Mouse (Mus musculus): ENCODE results near the gene Rbm25. TPM values are rescaled to one million over a fixed set of nuclear protein-coding genes. Genes with fewer than 3 reads are reported as not detected.

Rbm25 gene
- polyA plus RNA-seq, 1 experiment from 2014 or later = 204 TPM

DNA sequence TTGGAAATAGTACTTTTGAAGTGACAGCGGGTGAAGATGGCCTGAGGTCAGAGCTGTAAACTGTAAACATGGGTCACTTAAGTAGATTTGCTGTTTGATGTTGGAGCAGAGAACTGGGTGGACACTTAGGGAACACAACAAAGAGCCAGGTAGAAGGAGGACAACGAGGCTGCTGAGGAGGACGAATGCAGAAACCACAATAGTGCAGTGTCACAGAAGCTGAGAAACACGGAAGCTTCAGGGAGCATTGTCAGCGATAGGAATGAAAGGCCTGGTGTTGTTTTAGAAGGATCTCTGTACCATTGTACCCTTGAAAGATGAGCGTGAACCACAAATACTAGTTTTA lies 58.0 kb downstream of the Rbm25 start:
- peak overlapping the region; percentile 98 for H3K27ac ChIP-seq (ENCODE audit: low read length)
- no peak for ATAC-seq
- peaks cover 36% of the 10 kb centered on the region for H3K4me1 ChIP-seq (ENCODE audit: control insufficient read depth, insufficient read depth, low read length)
- H3K27me3 ChIP-seq (replicated peaks; ENCODE audit: control insufficient read depth, insufficient read depth, low read length) = no peaks in the 10 kb centered on the region
- peak overlapping the region; percentile 89 for H3K4me3 ChIP-seq (ENCODE audit: low read length)
- no peaks in the 10 kb centered on the region for H3K36me3 ChIP-seq (ENCODE audit: control insufficient read depth, insufficient read depth, low read length)
- WGBS = 19% methylated on average over 6 of the region's 6 CpGs
- H3K9ac ChIP-seq (ENCODE audit: low read depth, low read length) = peak overlapping the region; percentile 93
- H3K4me2 ChIP-seq (ENCODE audit: low read depth, low read length) = peak overlapping the region; percentile 62
- H3K9me3 ChIP-seq (ENCODE audit: control insufficient read depth, low read length) = no peaks in the 10 kb centered on the region

DNA sequence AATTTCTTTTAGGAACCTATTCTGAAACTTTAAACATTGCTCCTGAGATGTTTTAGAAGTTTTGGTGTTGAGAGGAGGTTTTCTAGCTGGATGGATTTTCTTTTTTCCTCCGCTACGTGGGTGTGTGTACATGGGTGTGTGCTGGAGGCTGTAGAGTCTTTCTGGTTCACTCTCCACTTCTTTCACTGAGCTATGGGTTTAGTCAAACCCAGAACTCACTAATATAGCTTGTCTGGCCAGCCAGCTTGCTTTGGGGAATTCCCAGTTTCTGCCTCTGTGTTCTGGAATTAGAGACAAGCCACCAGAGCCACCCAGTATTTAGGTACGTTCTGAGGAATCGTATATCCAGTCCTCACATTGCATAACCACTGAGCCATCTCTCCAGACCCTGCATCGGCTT lies 63.0 kb downstream of the Rbm25 start:
- Histone ChIP-seq H3K27me3 (replicated peaks; ENCODE audit: control insufficient read depth, insufficient read depth, low read length) (no peaks in the 10 kb centered on the region), H3K9me3 (ENCODE audit: control insufficient read depth, low read length) (no peaks in the 10 kb centered on the region), H3K36me3 (ENCODE audit: control insufficient read depth, insufficient read depth, low read length) (no peaks in the 10 kb centered on the region), H3K4me3 (ENCODE audit: low read length) (no peak overlapping the region), H3K4me2 (ENCODE audit: low read depth, low read length) (no peak overlapping the region), H3K27ac (ENCODE audit: low read length) (no peak overlapping the region), H3K4me1 (ENCODE audit: control insufficient read depth, insufficient read depth, low read length) (peaks cover 51% of the 10 kb centered on the region), H3K9ac (ENCODE audit: low read depth, low read length) (no peak overlapping the region)
- 83% methylated on average over 5 of the region's 5 CpGs for WGBS
- no peak for ATAC-seq

DNA sequence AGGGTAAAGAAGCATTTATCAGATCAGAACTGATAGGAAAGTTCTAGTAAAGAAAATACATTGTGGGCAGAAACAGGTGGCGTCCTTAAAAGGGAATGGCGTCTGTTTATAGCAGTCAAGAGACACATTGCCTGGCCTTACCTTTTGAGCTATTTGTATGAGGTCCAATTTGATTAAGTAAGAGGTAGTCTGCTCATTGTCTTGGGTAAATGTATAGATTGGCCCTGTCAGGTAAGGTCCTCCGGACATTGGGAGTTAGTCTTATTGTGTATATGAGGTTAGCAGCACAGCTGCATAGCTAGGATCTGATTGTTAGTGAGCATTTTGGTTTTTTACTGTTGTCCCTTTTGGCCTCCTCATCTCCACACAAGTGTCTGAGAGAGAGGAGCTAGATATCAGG lies 63.6 kb downstream of the Rbm25 start:
- WGBS = 73% methylated on average over 3 of the region's 3 CpGs
- no peak overlapping the region; the same call in 1 of the 2 replicates for H3K27ac ChIP-seq (ENCODE audit: low read length)
- no peak for ATAC-seq

DNA sequence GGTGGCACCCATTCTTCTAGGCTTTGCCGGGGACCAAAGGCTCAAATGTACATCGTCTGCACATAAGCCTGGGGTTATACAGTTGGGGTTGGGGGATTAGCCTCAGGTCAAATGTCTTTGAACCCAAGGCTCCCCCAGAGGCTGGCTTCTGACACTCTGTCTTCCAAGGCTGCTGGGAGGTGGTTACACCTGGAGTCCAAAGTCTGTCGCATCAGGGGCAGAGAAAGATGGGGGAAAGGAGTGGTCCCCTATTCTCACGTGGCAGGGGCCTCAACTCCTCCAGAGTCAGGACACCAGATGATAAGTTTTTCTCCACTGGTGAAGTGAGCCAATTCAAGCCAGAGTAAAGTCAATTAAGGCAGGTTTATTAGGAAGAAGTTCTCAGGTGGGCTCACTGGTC lies 67.6 kb downstream of the Rbm25 start:
- Histone ChIP-seq H3K9me3 (ENCODE audit: control insufficient read depth, low read length) (no peaks in the 10 kb centered on the region), H3K27ac (ENCODE audit: low read length) (no peak overlapping the region; the same call in 1 of the 2 replicates), H3K4me3 (ENCODE audit: low read length) (no peak overlapping the region), H3K36me3 (ENCODE audit: control insufficient read depth, insufficient read depth, low read length) (no peaks in the 10 kb centered on the region), H3K4me2 (ENCODE audit: low read depth, low read length) (no peak overlapping the region), H3K27me3 (replicated peaks; ENCODE audit: control insufficient read depth, insufficient read depth, low read length) (no peaks in the 10 kb centered on the region), H3K9ac (ENCODE audit: low read depth, low read length) (no peak overlapping the region), H3K4me1 (ENCODE audit: control insufficient read depth, insufficient read depth, low read length) (peaks cover 25% of the 10 kb centered on the region)
- 71% methylated on average over 4 of the region's 4 CpGs for WGBS
- ATAC-seq = peak; percentile 62; the same call in 1 of the 2 replicates

More for the DNA sequence above, 63.6 kb downstream of the Rbm25 start:
- H3K4me2 ChIP-seq (ENCODE audit: low read depth, low read length) = no peak overlapping the region
- no peaks in the 10 kb centered on the region for H3K27me3 ChIP-seq (replicated peaks; ENCODE audit: control insufficient read depth, insufficient read depth, low read length)
- no peaks in the 10 kb centered on the region for H3K36me3 ChIP-seq (ENCODE audit: control insufficient read depth, insufficient read depth, low read length)
- H3K4me3 ChIP-seq (ENCODE audit: low read length) = no peak overlapping the region
- H3K9me3 ChIP-seq (ENCODE audit: control insufficient read depth, low read length) = no peaks in the 10 kb centered on the region
- peaks cover 52% of the 10 kb centered on the region for H3K4me1 ChIP-seq (ENCODE audit: control insufficient read depth, insufficient read depth, low read length)
- H3K9ac ChIP-seq (ENCODE audit: low read depth, low read length) = no peak overlapping the region

DNA sequence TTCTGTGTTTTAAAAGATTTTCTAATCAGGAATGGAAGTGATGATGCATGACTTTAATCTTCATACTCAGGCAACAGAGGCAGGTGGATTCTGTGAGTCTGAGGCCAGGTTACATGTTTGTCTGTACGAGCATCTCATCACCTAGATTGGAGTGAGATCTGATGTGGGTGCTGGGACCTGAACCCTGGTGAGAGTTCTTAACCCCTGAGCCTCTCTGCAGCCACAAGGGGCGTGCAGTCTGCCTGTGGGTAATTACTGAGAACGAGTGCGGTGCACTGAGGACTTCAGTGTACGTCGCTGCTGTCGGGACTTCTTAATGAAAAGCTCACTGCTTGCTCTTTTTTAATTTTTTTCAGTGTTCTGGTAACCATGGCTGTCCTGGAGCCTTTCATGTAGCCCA lies 70.6 kb downstream of the Rbm25 start:
- Histone ChIP-seq H3K4me2 (ENCODE audit: low read depth, low read length) (no peak overlapping the region), H3K9ac (ENCODE audit: low read depth, low read length) (no peak overlapping the region), H3K27ac (ENCODE audit: low read length) (no peak overlapping the region), H3K9me3 (ENCODE audit: control insufficient read depth, low read length) (no peaks in the 10 kb centered on the region), H3K27me3 (replicated peaks; ENCODE audit: control insufficient read depth, insufficient read depth, low read length) (no peaks in the 10 kb centered on the region), H3K4me1 (ENCODE audit: control insufficient read depth, insufficient read depth, low read length) (peaks cover 13% of the 10 kb centered on the region), H3K36me3 (ENCODE audit: control insufficient read depth, insufficient read depth, low read length) (no peaks in the 10 kb centered on the region), H3K4me3 (ENCODE audit: low read length) (no peak overlapping the region)
- WGBS = 93% methylated on average over 7 of the region's 7 CpGs
- no peak for ATAC-seq

DNA sequence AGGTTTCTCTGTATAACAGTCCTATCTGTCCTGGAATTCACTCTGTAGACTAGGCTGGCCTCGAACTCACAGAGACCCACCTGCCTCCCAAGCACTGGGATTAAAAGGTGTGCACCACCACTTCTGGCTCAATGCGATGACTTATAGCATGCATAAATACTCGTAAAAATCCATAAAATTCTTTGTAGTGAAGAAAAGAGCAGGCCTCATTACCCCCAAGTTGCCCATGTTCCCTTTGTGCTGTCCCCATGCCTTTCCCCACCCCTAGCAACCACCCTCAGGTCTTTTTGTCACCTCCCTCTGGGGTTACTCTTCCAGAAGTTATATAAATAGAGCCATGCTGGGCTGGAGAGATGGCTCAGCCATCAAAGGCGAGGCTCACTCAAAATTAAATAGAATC lies 71.8 kb downstream of the Rbm25 start:
- H3K36me3 ChIP-seq (ENCODE audit: control insufficient read depth, insufficient read depth, low read length) = no peaks in the 10 kb centered on the region
- peaks cover 19% of the 10 kb centered on the region for H3K4me1 ChIP-seq (ENCODE audit: control insufficient read depth, insufficient read depth, low read length)
- no peak overlapping the region for H3K9ac ChIP-seq (ENCODE audit: low read depth, low read length)
- H3K27me3 ChIP-seq (replicated peaks; ENCODE audit: control insufficient read depth, insufficient read depth, low read length) = no peaks in the 10 kb centered on the region
- 81% methylated on average over 4 of the region's 4 CpGs for WGBS
- no peak overlapping the region for H3K4me2 ChIP-seq (ENCODE audit: low read depth, low read length)
- no peaks in the 10 kb centered on the region for H3K9me3 ChIP-seq (ENCODE audit: control insufficient read depth, low read length)
- ATAC-seq = no peak
- no peak overlapping the region for H3K4me3 ChIP-seq (ENCODE audit: low read length)
- H3K27ac ChIP-seq (ENCODE audit: low read length) = no peak overlapping the region

DNA sequence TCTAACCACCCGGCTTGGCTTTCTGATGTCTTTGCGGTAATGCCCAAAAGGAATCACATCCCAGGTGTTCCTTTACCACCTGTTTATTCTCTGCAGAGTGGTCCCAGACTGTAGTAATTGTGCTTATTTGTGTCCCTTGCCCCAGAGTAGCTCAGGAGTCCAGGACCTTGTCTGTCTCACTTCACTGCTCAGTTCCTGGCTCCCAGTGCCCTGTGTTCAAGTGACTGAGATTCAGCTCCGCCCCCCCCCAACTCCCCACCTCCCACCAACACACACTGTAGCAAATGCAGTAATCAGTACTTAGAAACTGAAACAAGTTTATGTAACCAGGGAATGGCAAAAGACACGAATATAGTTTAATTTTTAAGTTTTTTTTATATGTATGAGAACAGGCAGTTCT lies 75.9 kb downstream of the Rbm25 start:
- no peak for ATAC-seq
- 76% methylated on average over 4 of the region's 4 CpGs for WGBS
- H3K27me3 ChIP-seq (replicated peaks; ENCODE audit: control insufficient read depth, insufficient read depth, low read length) = no peaks in the 10 kb centered on the region
- H3K27ac ChIP-seq (ENCODE audit: low read length) = peak overlapping the region; percentile 95
- H3K9me3 ChIP-seq (ENCODE audit: control insufficient read depth, low read length) = no peaks in the 10 kb centered on the region
- peaks cover 6% of the 10 kb centered on the region for H3K4me1 ChIP-seq (ENCODE audit: control insufficient read depth, insufficient read depth, low read length)
- H3K36me3 ChIP-seq (ENCODE audit: control insufficient read depth, insufficient read depth, low read length) = no peaks in the 10 kb centered on the region; the same call in 1 of the 2 replicates
- no peak overlapping the region for H3K9ac ChIP-seq (ENCODE audit: low read depth, low read length)
- H3K4me3 ChIP-seq (ENCODE audit: low read length) = no peak overlapping the region
- H3K4me2 ChIP-seq (ENCODE audit: low read depth, low read length) = no peak overlapping the region

DNA sequence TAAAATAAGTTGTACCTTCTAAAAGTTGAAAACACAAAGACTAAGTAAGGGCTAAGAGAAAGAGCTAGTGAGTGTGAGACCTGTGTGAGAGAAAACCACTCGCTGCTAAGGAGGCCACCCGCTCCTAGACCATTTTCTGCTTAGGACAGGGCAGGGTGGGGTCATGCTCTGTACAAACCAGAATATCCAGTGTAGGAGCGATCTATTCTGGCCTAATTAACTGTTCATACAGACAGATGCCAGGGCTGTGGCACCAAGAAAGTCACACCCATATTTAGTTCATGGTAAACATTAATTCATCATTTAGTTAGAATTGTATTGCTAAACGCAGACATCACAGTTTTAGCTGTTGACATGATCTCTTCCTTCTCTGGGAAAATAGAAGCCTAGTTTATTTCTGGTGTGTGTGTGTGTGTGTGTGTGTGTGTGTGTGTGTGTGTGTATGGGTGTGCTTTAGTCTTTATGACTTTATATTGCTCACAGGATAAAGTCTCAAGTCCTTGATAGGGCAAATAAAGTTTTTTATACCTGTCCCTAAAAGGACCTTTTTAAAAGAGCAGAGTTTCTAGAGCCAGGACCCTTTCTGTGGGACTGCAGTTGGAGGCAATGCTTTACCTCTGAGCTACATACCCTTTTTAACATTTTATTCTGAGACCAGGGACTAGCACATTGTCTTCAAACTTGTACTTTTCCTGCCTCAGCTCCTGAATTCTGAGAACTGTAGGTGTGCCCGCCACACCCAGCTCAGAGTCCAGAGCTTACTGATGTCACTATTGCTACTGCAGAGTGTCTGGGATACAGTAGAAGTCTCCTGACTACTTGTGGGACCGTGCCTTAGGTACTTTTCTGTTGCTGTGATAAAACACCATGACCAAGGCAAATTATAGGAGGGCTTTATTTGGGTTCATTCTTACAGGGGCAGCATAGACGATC lies 77.4 kb downstream of the Rbm25 start:
- H3K4me3 ChIP-seq (ENCODE audit: low read length) = no peak overlapping the region; the same call in 1 of the 2 replicates
- peaks cover 6% of the 10 kb centered on the region for H3K4me1 ChIP-seq (ENCODE audit: control insufficient read depth, insufficient read depth, low read length)
- ATAC-seq = peak; percentile 94
- peak overlapping the region; percentile 95 for H3K27ac ChIP-seq (ENCODE audit: low read length)
- WGBS = 55% methylated on average over 7 of the region's 7 CpGs
- H3K9me3 ChIP-seq (ENCODE audit: control insufficient read depth, low read length) = no peaks in the 10 kb centered on the region
- H3K27me3 ChIP-seq (replicated peaks; ENCODE audit: control insufficient read depth, insufficient read depth, low read length) = no peaks in the 10 kb centered on the region
- peak overlapping the region; percentile 1; the same call in 1 of the 2 replicates for H3K4me2 ChIP-seq (ENCODE audit: low read depth, low read length)
- no peak overlapping the region; the same call in 1 of the 2 replicates for H3K9ac ChIP-seq (ENCODE audit: low read depth, low read length)
- no peaks in the 10 kb centered on the region; the same call in none of the 2 replicates for H3K36me3 ChIP-seq (ENCODE audit: control insufficient read depth, insufficient read depth, low read length)

DNA sequence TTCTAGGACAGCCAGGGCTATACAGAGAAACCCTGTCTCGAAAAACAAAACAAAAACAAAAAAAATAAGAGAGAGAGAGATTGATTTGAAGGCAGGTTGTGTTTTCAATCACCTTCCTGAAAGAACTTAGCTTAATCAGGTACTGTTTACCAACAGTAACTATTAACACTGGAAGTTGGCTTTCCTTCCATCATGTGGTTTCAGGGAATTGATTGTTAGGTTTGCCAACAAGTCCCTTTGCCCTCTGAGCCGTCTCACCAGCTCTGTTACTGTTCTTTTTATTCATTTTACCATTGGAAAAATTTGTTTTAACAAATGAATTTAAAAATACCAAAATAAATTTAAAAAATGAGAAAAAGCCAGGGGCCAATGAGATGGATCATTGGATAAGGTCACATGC lies 78.9 kb downstream of the Rbm25 start:
- Histone ChIP-seq H3K4me2 (ENCODE audit: low read depth, low read length) (no peak overlapping the region), H3K36me3 (ENCODE audit: control insufficient read depth, insufficient read depth, low read length) (no peaks in the 10 kb centered on the region; the same call in none of the 2 replicates), H3K4me3 (ENCODE audit: low read length) (no peak overlapping the region), H3K4me1 (ENCODE audit: control insufficient read depth, insufficient read depth, low read length) (peaks cover 6% of the 10 kb centered on the region), H3K9me3 (ENCODE audit: control insufficient read depth, low read length) (no peaks in the 10 kb centered on the region), H3K27me3 (replicated peaks; ENCODE audit: control insufficient read depth, insufficient read depth, low read length) (no peaks in the 10 kb centered on the region), H3K9ac (ENCODE audit: low read depth, low read length) (no peak overlapping the region), H3K27ac (ENCODE audit: low read length) (peak overlapping the region; percentile 95; the same call in 1 of the 2 replicates)
- 79% methylated on average over 2 of the region's 2 CpGs for WGBS
- ATAC-seq = no peak

Measured in intestine, embryonic 16.5 days (tissue).